Comparison of ENCODE assay signal across 8 mouse cellular contexts in genomic region chr5:77309051-77309906, GRCm38 (mm10). TPM values are rescaled to one million over a fixed set of nuclear protein-coding genes. Genes with fewer than 3 reads are reported as not detected.
DNase-seq lines count a peak whose midpoint lies in the region; ATAC-seq and TF ChIP-seq lines count a peak whose summit lies in the region.

No protein-coding gene starts in this region.

- H3K27me3 ChIP-seq in Patski: no peaks in the 10 kb centered on the region
- H3K27me3 ChIP-seq in embryonic facial prominence, embryonic 11.5 days (ENCODE audit: control insufficient read depth, insufficient read depth, low read length): no peaks in the 10 kb centered on the region
- no peaks in the 10 kb centered on the region for H3K27me3 ChIP-seq in heart, postnatal 0 days (ENCODE audit: control insufficient read depth, insufficient read depth, low read length)
- no peaks in the 10 kb centered on the region for H3K27me3 ChIP-seq in limb, embryonic 11.5 days (ENCODE audit: control insufficient read depth, insufficient read depth, low read length)
- no peaks in the 10 kb centered on the region for H3K27me3 ChIP-seq in midbrain, embryonic 12.5 days

- ATAC-seq in Patski: peak; percentile 54
- peak; percentile 2 for ATAC-seq in embryonic facial prominence, embryonic 11.5 days (replicated peaks; ENCODE audit: insufficient number of reproducible peaks, low FRiP score, low TSS enrichment, low read depth)
- ATAC-seq in heart, postnatal 0 days (ENCODE audit: insufficient read depth, low read depth): peak; percentile 3; the same call in 1 of the 2 replicates
- ATAC-seq in limb, embryonic 11.5 days (ENCODE audit: insufficient number of reproducible peaks, low FRiP score, low TSS enrichment, low read depth): peak; percentile 35; the same call in 1 of the 2 replicates
- peak; percentile 28 for ATAC-seq in midbrain, embryonic 12.5 days (ENCODE audit: low FRiP score, low read depth)

- H3K36me3 ChIP-seq in embryonic facial prominence, embryonic 11.5 days (replicated peaks; ENCODE audit: control insufficient read depth, insufficient read depth, low read depth, low read length): no peaks in the 10 kb centered on the region
- H3K36me3 ChIP-seq in heart, postnatal 0 days (replicated peaks; ENCODE audit: control insufficient read depth, insufficient read depth, low read length): peaks cover 41% of the 10 kb centered on the region
- H3K36me3 ChIP-seq in limb, embryonic 11.5 days (ENCODE audit: control insufficient read depth, insufficient read depth, low read length): peaks cover 5% of the 10 kb centered on the region
- H3K36me3 ChIP-seq in midbrain, embryonic 12.5 days: peaks cover 42% of the 10 kb centered on the region

- intact Hi-C loops in left cerebral cortex, adult 2 months (cut with DNase I): no loop called here

- H3K4me2 ChIP-seq in embryonic facial prominence, embryonic 11.5 days (ENCODE audit: low read depth, low read length): peak overlapping the region; percentile 97
- H3K4me2 ChIP-seq in heart, postnatal 0 days (ENCODE audit: low read depth, low read length): peak overlapping the region; percentile 99
- H3K4me2 ChIP-seq in limb, embryonic 11.5 days (ENCODE audit: low read depth, severe bottlenecking): peak overlapping the region; percentile 95
- H3K4me2 ChIP-seq in midbrain, embryonic 12.5 days (replicated peaks): peak overlapping the region; percentile 99

- TF ChIP-seq EP300 in heart, postnatal 0 days (IDR thresholded peaks at IDR 0.05; ENCODE audit: low read depth): no peak

- peaks cover 3% of the 10 kb centered on the region; the same call in 1 of the 2 replicates for H3K4me1 ChIP-seq in embryonic facial prominence, embryonic 11.5 days (ENCODE audit: control insufficient read depth, insufficient read depth, low read length)
- peaks cover 21% of the 10 kb centered on the region for H3K4me1 ChIP-seq in heart, postnatal 0 days (ENCODE audit: control insufficient read depth, insufficient read depth)
- H3K4me1 ChIP-seq in limb, embryonic 11.5 days (ENCODE audit: control insufficient read depth, insufficient read depth, low read length): peaks cover 17% of the 10 kb centered on the region
- H3K4me1 ChIP-seq in midbrain, embryonic 12.5 days: peaks cover 30% of the 10 kb centered on the region

- TF ChIP-seq CTCF in left cerebral cortex, adult 2 months (IDR thresholded peaks at IDR 0.05): no peak
- no peak for TF ChIP-seq CTCF in Patski (IDR thresholded peaks at IDR 0.05)
- TF ChIP-seq CTCF in heart, postnatal 0 days (IDR thresholded peaks at IDR 0.05; ENCODE audit: low read depth): no peak

- H3K9ac ChIP-seq in embryonic facial prominence, embryonic 11.5 days (replicated peaks; ENCODE audit: low read length): peak overlapping the region; percentile 91
- peak overlapping the region; percentile 55 for H3K9ac ChIP-seq in heart, postnatal 0 days (replicated peaks; ENCODE audit: low read depth, low read length)
- peak overlapping the region; percentile 91 for H3K9ac ChIP-seq in limb, embryonic 11.5 days (ENCODE audit: low read length)
- peak overlapping the region; percentile 86 for H3K9ac ChIP-seq in midbrain, embryonic 12.5 days (replicated peaks)

- POLR2A ChIA-PET in Patski (lab: Charles Lee): interaction anchor here (0.8 to 1.4 kb wide), 3 partner anchors 17 to 71 kb away, joined by 3 to 4 read pairs (median 4); no protein-coding TSS in a partner anchor

- in situ Hi-C loops in Patski (cut with MboI; ENCODE audit: low pct_unique_long_range_greater_than_20kb): no loop called here

- CTCF ChIA-PET in Patski (lab: Charles Lee): interaction anchor here (0.6 to 1.4 kb wide), 3 partner anchors 11 to 32 kb away, joined by 3 to 4 read pairs (median 4); no protein-coding TSS in a partner anchor

- H3K4me3 ChIP-seq in left cerebral cortex, adult 2 months: peak overlapping the region; percentile 86
- H3K4me3 ChIP-seq in embryonic facial prominence, embryonic 11.5 days (ENCODE audit: low read depth, low read length): peak overlapping the region; percentile 79
- H3K4me3 ChIP-seq in heart, postnatal 0 days (ENCODE audit: low read depth, low read length): peak overlapping the region; percentile 81
- peak overlapping the region; percentile 81 for H3K4me3 ChIP-seq in limb, embryonic 11.5 days (ENCODE audit: low read depth, low read length)
- H3K4me3 ChIP-seq in midbrain, embryonic 12.5 days: peak overlapping the region; percentile 96

- peak overlapping the region; percentile 74 for H3K27ac ChIP-seq in left cerebral cortex, adult 2 months
- 0 out of 2 replicates have a peak overlapping the region, but pooled peaks have one; percentile 22 for H3K27ac ChIP-seq in embryonic facial prominence, embryonic 11.5 days (replicated peaks; ENCODE audit: low read depth, low read length)
- no peak overlapping the region for H3K27ac ChIP-seq in heart, postnatal 0 days (ENCODE audit: low read depth)
- H3K27ac ChIP-seq in limb, embryonic 11.5 days (replicated peaks; ENCODE audit: low read depth, low read length): no peak overlapping the region
- peak overlapping the region; percentile 90 for H3K27ac ChIP-seq in midbrain, embryonic 12.5 days (replicated peaks)

- no peaks in the 10 kb centered on the region for H3K9me3 ChIP-seq in embryonic facial prominence, embryonic 11.5 days (replicated peaks; ENCODE audit: control insufficient read depth, low read length)
- no peaks in the 10 kb centered on the region for H3K9me3 ChIP-seq in heart, postnatal 0 days (replicated peaks; ENCODE audit: control insufficient read depth, low read length)
- no peaks in the 10 kb centered on the region for H3K9me3 ChIP-seq in limb, embryonic 11.5 days (ENCODE audit: control insufficient read depth, low read length)
- no peaks in the 10 kb centered on the region for H3K9me3 ChIP-seq in midbrain, embryonic 12.5 days

- DNase-seq in left cerebral cortex, adult 2 months (ENCODE audit: extremely low spot score in 1 of 2, low spot score in 2 of 2): peak; percentile 14 to 39
- DNase-seq in left cerebral cortex, adult 9 months (ENCODE audit: low spot score in 2 of 2): no peak
- DNase-seq in Patski (ENCODE audit: low read depth, low spot score): no peak
- DNase-seq in embryonic facial prominence, embryonic 11.5 days (ENCODE audit: low spot score): peak; percentile 48
- DNase-seq in heart, postnatal 0 days (ENCODE audit: low spot score): no peak
- DNase-seq in limb, embryonic 11.5 days (ENCODE audit: low spot score): no peak
- peak; percentile 63 for DNase-seq in thymus, postnatal 0 days (ENCODE audit: low spot score)

- under 1% methylated on average over 76 of the region's 76 CpGs for WGBS in embryonic facial prominence, embryonic 11.5 days
- WGBS in heart, postnatal 0 days: under 1% methylated on average over 75 of the region's 76 CpGs
- under 1% methylated on average over 76 of the region's 76 CpGs for WGBS in limb, embryonic 11.5 days
- under 1% methylated on average over 76 of the region's 76 CpGs for WGBS in midbrain, embryonic 12.5 days

RNA-seq across cellular contexts. Expression of gene Noa1, which starts 0.6 kb away (rescaled TPM):
- 10 to 100 TPM; 21.6 to 27.6 TPM for total RNA-seq in left cerebral cortex, adult 2 months (2021)
- 28.2 TPM for polyA plus RNA-seq in Patski (2021)
- 29.2 and 36.4 TPM in 2 replicates for polyA plus RNA-seq in embryonic facial prominence, embryonic 11.5 days (2014; fragmentation: Nextera tagmentation; extraction: Ambion mirVana)
- 9.0 and 11.2 TPM in 2 replicates for total RNA-seq in heart, postnatal 0 days (2014; rRNA removed; ENCODE audit: low replicate concordance)
- polyA plus RNA-seq in heart, postnatal 0 days (2015; fragmentation: Nextera tagmentation; extraction: Ambion mirVana): 15.6 and 16.1 TPM in 2 replicates
- polyA plus RNA-seq in limb, embryonic 11.5 days (2014; fragmentation: Nextera tagmentation; extraction: Ambion mirVana): 32.1 and 35.2 TPM in 2 replicates
- polyA plus RNA-seq in midbrain, embryonic 12.5 days (2016; fragmentation: Nextera tagmentation; extraction: Ambion mirVana): 35.4 and 37.0 TPM in 2 replicates
- polyA plus RNA-seq in thymus, postnatal 0 days (2015; fragmentation: Nextera tagmentation; extraction: Ambion mirVana): 35.9 and 36.2 TPM in 2 replicates

RNA-seq across cellular contexts. Expression of gene Polr2b, which starts 0.7 kb away (rescaled TPM):
- 10 to 100 TPM; 43.0 to 47.6 TPM for total RNA-seq in left cerebral cortex, adult 2 months (2021)
- 75.3 TPM for polyA plus RNA-seq in Patski (2021)
- polyA plus RNA-seq in embryonic facial prominence, embryonic 11.5 days (2014; fragmentation: Nextera tagmentation; extraction: Ambion mirVana): 104 and 109 TPM in 2 replicates
- 21.8 and 32.0 TPM in 2 replicates for total RNA-seq in heart, postnatal 0 days (2014; rRNA removed; ENCODE audit: low replicate concordance)
- polyA plus RNA-seq in heart, postnatal 0 days (2015; fragmentation: Nextera tagmentation; extraction: Ambion mirVana): 24.0 and 26.4 TPM in 2 replicates
- polyA plus RNA-seq in limb, embryonic 11.5 days (2014; fragmentation: Nextera tagmentation; extraction: Ambion mirVana): 95.7 and 102 TPM in 2 replicates
- 92.3 and 95.9 TPM in 2 replicates for polyA plus RNA-seq in midbrain, embryonic 12.5 days (2016; fragmentation: Nextera tagmentation; extraction: Ambion mirVana)
- 56.5 and 56.9 TPM in 2 replicates for polyA plus RNA-seq in thymus, postnatal 0 days (2015; fragmentation: Nextera tagmentation; extraction: Ambion mirVana)

RNA-seq across cellular contexts. Expression of gene Rest, which starts 44.0 kb away (rescaled TPM):
- 1 to 10 TPM; 3.6 TPM for total RNA-seq in left cerebral cortex, adult 2 months (2021)
- 25.7 TPM for polyA plus RNA-seq in Patski (2021)
- polyA plus RNA-seq in embryonic facial prominence, embryonic 11.5 days (2014; fragmentation: Nextera tagmentation; extraction: Ambion mirVana): 49.4 and 52.2 TPM in 2 replicates
- total RNA-seq in heart, postnatal 0 days (2014; rRNA removed; ENCODE audit: low replicate concordance): 20.3 and 23.7 TPM in 2 replicates
- 14.7 and 14.9 TPM in 2 replicates for polyA plus RNA-seq in heart, postnatal 0 days (2015; fragmentation: Nextera tagmentation; extraction: Ambion mirVana)
- polyA plus RNA-seq in limb, embryonic 11.5 days (2014; fragmentation: Nextera tagmentation; extraction: Ambion mirVana): 58.0 and 59.1 TPM in 2 replicates
- 19.4 and 20.5 TPM in 2 replicates for polyA plus RNA-seq in midbrain, embryonic 12.5 days (2016; fragmentation: Nextera tagmentation; extraction: Ambion mirVana)
- polyA plus RNA-seq in thymus, postnatal 0 days (2015; fragmentation: Nextera tagmentation; extraction: Ambion mirVana): 32.4 and 37.4 TPM in 2 replicates

Comparison
In these comparisons a context has a peak if more than half of its experiments do, and no peak if none do; other contexts are left out.
1. DNase-seq: peak in left cerebral cortex, adult 2 months (2 of 2), embryonic facial prominence, embryonic 11.5 days (single experiment) and thymus, postnatal 0 days (single experiment); none in left cerebral cortex, adult 9 months (0 of 2), Patski (single experiment), heart, postnatal 0 days (single experiment) and limb, embryonic 11.5 days (single experiment).
2. H3K27ac ChIP-seq: peak in left cerebral cortex, adult 2 months (single experiment), embryonic facial prominence, embryonic 11.5 days (single experiment) and midbrain, embryonic 12.5 days (single experiment); none in heart, postnatal 0 days (single experiment) and limb, embryonic 11.5 days (single experiment).
3. ATAC-seq: peak in every context shown above with its lines; median percentile 54 in Patski; 35 in limb, embryonic 11.5 days; 28 in midbrain, embryonic 12.5 days; 3 in heart, postnatal 0 days; 2 in embryonic facial prominence, embryonic 11.5 days.
4. Peak in every context shown above with its lines, with median percentiles within 50 percentile points of each other: H3K4me3 ChIP-seq, H3K4me2 ChIP-seq and H3K9ac ChIP-seq.